Mouse (Mus musculus): ENCODE measurements at regions not wholly inside any gene's neighbourhood (a gene's known extent, or its start where the extent isn't known, plus 50 kb on each side); places are given as distances from the start of the nearest gene placed in this dataset.

DNA sequence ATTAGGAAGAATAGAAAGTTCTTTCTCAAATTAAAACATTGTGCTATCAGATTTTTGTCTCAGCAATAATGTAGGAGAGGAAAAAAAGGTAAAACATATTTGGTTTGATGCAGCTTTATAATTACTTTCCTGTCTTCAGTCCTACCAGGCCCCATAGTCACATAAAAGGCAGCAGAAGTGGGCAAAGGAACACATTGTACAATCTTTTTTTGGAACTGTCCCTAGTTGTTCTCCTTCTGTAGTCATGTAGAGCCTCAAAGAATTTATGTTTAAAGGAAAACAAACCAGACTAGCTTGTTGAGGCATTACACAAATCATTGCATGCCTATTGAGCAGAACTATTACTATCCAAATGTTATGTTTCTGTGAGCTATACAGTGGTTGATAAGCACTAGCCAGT, 288.7 kb upstream of the Rspo3 start:
- Histone ChIP-seq H3K9me3 (replicated peaks; ENCODE audit: insufficient read depth, low read length) (no peaks in the 10 kb centered on the region), H3K4me1 (ENCODE audit: control insufficient read depth in 1 of 2, insufficient read depth in 2 of 2, low read length in 2 of 2) (no peaks in the 10 kb centered on the region), H3K79me2 (ENCODE audit: control insufficient read depth, insufficient read depth, low read length, poor library complexity) (no peaks in the 10 kb centered on the region), H3K9ac (ENCODE audit: control insufficient read depth, low read depth, low read length, poor library complexity, severe bottlenecking) (no peak overlapping the region), H3K4me3 (ENCODE audit: control insufficient read depth in 1 of 2, insufficient read depth in 1 of 2, low read depth in 2 of 2, low read length in 2 of 2) (no peak overlapping the region), H3K36me3 (ENCODE audit: control insufficient read depth in 1 of 2, insufficient read depth in 2 of 2, low read length in 2 of 2) (no peaks in the 10 kb centered on the region), H3K27me3 (ENCODE audit: control insufficient read depth in 1 of 2, insufficient read depth in 2 of 2, low read length in 2 of 2) (no peaks in the 10 kb centered on the region; a peak in 1 of 4 replicates), H3K27ac (ENCODE audit: control insufficient read depth, low read depth, low read length) (no peak overlapping the region)
- no peak for TF ChIP-seq E2F4 (IDR thresholded peaks at IDR 0.05; ENCODE audit: borderline replicate concordance, low read depth, low read length)
- TF ChIP-seq POLR2A (IDR thresholded peaks at IDR 0.05; ENCODE audit: control insufficient read depth in 1 of 2, insufficient read depth in 1 of 2, low read depth in 1 of 2, low read length in 2 of 2, poor library complexity in 1 of 2), result no peak
- no peak for TF ChIP-seq TAL1 (IDR thresholded peaks at IDR 0.05; ENCODE audit: low read length)
- TF ChIP-seq POLR2AphosphoS2 (IDR thresholded peaks at IDR 0.05; ENCODE audit: low read length), result no peak
- TF ChIP-seq MAZ (IDR thresholded peaks at IDR 0.05; ENCODE audit: low read depth, low read length), result no peak
- TF ChIP-seq ETS1 (IDR thresholded peaks at IDR 0.05; ENCODE audit: low read depth, low read length), result no peak
- no peak for TF ChIP-seq ZMIZ1 (IDR thresholded peaks at IDR 0.05; ENCODE audit: low read depth, low read length)
- no peak for TF ChIP-seq RAD21 (IDR thresholded peaks at IDR 0.05; ENCODE audit: low read depth, low read length)
- TF ChIP-seq SMC3 (IDR thresholded peaks at IDR 0.05; ENCODE audit: low read depth, low read length), result no peak
- TF ChIP-seq ZNF384 (IDR thresholded peaks at IDR 0.05; ENCODE audit: low read depth, low read length), result no peak
- no peak for TF ChIP-seq ZC3H11A (IDR thresholded peaks at IDR 0.05; ENCODE audit: low read depth, low read length)
- no peak for TF ChIP-seq KAT2A (conservative IDR thresholded peaks at IDR 0.05; ENCODE audit: low read depth, low read length)
- no peak for DNase-seq (ENCODE audit: low read depth, low spot score)

DNA sequence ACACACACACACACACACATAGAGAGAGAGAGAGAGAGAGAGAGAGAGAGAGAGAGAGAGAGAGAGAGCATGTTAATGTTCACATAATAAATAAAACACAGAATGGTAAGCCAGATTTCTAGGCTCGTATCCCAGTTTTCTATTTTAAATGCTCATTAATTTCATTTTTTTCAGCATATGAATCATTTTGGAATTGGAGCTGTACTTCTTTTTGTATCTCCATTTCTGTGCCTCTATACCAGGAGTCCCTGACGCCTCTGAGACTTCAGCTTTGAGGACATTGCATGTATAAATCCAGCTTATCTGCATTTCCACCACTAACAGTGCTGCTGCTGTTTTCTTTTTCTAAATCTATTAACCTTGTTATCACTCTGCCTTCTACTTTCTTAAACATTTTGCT, 287.5 kb upstream of the Rspo3 start:
- H3K4me3 ChIP-seq (ENCODE audit: control insufficient read depth in 1 of 2, insufficient read depth in 1 of 2, low read depth in 2 of 2, low read length in 2 of 2), result no peak overlapping the region
- no peak overlapping the region for H3K9ac ChIP-seq (ENCODE audit: control insufficient read depth, low read depth, low read length, poor library complexity, severe bottlenecking)
- TF ChIP-seq NRF1 (IDR thresholded peaks at IDR 0.05; ENCODE audit: insufficient read depth, low read depth, low read length, poor library complexity, severe bottlenecking) (no peak), KAT2A (conservative IDR thresholded peaks at IDR 0.05; ENCODE audit: low read depth, low read length) (no peak), MYB (IDR thresholded peaks at IDR 0.05; ENCODE audit: low read depth, low read length) (no peak), GABPA (IDR thresholded peaks at IDR 0.05; ENCODE audit: low read depth, low read length) (no peak)
- H3K4me1 ChIP-seq (ENCODE audit: control insufficient read depth in 1 of 2, insufficient read depth in 2 of 2, low read length in 2 of 2), result no peaks in the 10 kb centered on the region
- no peaks in the 10 kb centered on the region for H3K36me3 ChIP-seq (ENCODE audit: control insufficient read depth in 1 of 2, insufficient read depth in 2 of 2, low read length in 2 of 2)
- no peak for DNase-seq (ENCODE audit: low read depth, low spot score)
- no peaks in the 10 kb centered on the region for H3K79me2 ChIP-seq (ENCODE audit: control insufficient read depth, insufficient read depth, low read length, poor library complexity)
- no peaks in the 10 kb centered on the region for H3K9me3 ChIP-seq (replicated peaks; ENCODE audit: insufficient read depth, low read length)
- H3K27me3 ChIP-seq (ENCODE audit: control insufficient read depth in 1 of 2, insufficient read depth in 2 of 2, low read length in 2 of 2), result no peaks in the 10 kb centered on the region; a peak in 1 of 4 replicates
- no peak overlapping the region for H3K27ac ChIP-seq (ENCODE audit: control insufficient read depth, low read depth, low read length)

DNA sequence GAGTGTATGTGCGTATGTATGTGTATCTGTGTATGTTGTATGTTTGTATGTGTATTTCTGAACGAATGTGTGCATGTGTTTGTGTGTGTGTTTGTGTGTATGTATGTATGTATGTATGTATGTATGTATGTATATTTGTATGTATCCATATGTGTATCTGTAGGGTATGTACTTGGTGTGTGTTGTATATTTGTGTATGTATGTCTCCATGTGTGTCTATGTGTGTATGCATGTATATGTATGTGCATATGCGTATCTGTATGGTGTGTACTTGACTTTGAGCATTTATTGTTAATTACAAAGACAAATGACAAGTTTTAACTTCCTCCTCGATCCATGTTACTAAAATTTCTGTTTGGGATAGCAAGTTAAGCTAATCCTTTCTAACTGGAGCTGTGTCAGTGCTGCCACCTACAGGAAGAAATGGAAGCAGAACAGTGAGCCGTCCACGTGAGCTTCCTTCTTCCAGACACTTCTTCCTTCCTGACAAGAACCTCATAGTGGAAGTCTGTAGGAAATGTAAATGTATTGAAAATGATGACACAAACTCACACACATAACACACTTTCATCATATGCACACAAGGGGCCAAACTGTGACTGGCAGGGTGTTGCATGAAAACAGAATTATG, 268.4 kb upstream of the Rspo3 start:
- peak; percentile 39 for DNase-seq (ENCODE audit: low read depth, low spot score)

More for the DNA sequence above, 268.4 kb upstream of the Rspo3 start:
- Histone ChIP-seq H3K27me3 (ENCODE audit: control insufficient read depth in 1 of 2, insufficient read depth in 2 of 2, low read length in 2 of 2) (no peaks in the 10 kb centered on the region), H3K4me3 (ENCODE audit: control insufficient read depth in 1 of 2, insufficient read depth in 1 of 2, low read depth in 2 of 2, low read length in 2 of 2) (no peak overlapping the region), H3K9ac (ENCODE audit: control insufficient read depth, low read depth, low read length, poor library complexity, severe bottlenecking) (no peak overlapping the region), H3K27ac (ENCODE audit: control insufficient read depth, low read depth, low read length) (no peak overlapping the region), H3K9me3 (replicated peaks; ENCODE audit: insufficient read depth, low read length) (no peaks in the 10 kb centered on the region), H3K36me3 (ENCODE audit: control insufficient read depth in 1 of 2, insufficient read depth in 2 of 2, low read length in 2 of 2) (no peaks in the 10 kb centered on the region), H3K79me2 (ENCODE audit: control insufficient read depth, insufficient read depth, low read length, poor library complexity) (no peaks in the 10 kb centered on the region), H3K4me1 (ENCODE audit: control insufficient read depth in 1 of 2, insufficient read depth in 2 of 2, low read length in 2 of 2) (no peaks in the 10 kb centered on the region)
- TF ChIP-seq ZC3H11A (IDR thresholded peaks at IDR 0.05; ENCODE audit: low read depth, low read length), result 0 out of 2 replicates have a peak, but pooled peaks have one; percentile 6
- TF ChIP-seq KAT2A (conservative IDR thresholded peaks at IDR 0.05; ENCODE audit: low read depth, low read length), result no peak
- peak; percentile 43 to 57 (median 52) for TF ChIP-seq CTCF (IDR thresholded peaks at IDR 0.05 in 2 of 3, conservative IDR thresholded peaks at IDR 0.05 in 1 of 3; ENCODE audit: control insufficient read depth in 1 of 3, insufficient read depth in 1 of 3, low read depth in 2 of 3, low read length in 3 of 3, poor library complexity in 1 of 3, severe bottlenecking in 1 of 3)
- TF ChIP-seq SMC3 (IDR thresholded peaks at IDR 0.05; ENCODE audit: low read depth, low read length), result peak; percentile 40
- peak; percentile 40 for TF ChIP-seq RAD21 (IDR thresholded peaks at IDR 0.05; ENCODE audit: low read depth, low read length)
- no peak for TF ChIP-seq USF2 (IDR thresholded peaks at IDR 0.05; ENCODE audit: borderline replicate concordance in 1 of 2, insufficient read depth in 1 of 2, low read depth in 1 of 2, low read length in 2 of 2)

Data from MEL (cell line).